In the genomic region with DNA sequence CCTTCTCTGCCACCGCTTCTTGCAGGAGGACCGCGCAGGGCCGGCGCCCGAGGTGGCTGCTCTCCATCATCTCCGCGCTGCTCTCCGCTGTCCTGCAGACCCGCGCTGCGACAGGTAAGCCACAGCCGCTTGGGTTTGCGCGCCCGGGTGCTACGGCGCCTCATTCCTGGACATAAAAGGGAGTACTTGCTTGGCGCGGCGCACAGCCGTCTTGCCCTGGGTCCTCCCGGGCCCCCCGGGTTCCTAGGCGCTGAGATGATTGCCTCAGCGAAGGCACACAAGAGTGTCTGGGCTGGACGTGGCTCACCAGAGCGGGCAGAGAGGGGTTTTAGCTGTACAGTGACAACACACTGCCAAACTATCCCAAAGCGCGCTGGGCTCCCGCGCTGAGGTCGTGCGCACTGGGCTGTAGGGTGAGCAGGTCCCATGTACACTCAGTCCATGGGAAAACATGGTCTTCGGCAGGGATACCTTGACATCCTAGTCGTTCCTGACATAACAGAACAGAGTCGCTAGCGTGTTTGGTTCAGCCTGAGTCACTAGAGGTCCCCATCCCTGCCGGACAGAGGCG, we compare ENCODE assay signal across 8 mouse cellular contexts. TPM values are rescaled to one million over a fixed set of nuclear protein-coding genes. Genes with fewer than 3 reads are reported as not detected.
A peak's percentile ranks its signal among the peaks of the same experiment; 100 is the strongest.
DNase-seq lines count a peak whose midpoint lies in the region; ATAC-seq and TF ChIP-seq lines count a peak whose summit lies in the region.

No protein-coding gene starts in this region.

- WGBS in forebrain, embryonic 16.5 days, result 2% methylated on average over 40 of the region's 40 CpGs
- WGBS in limb, embryonic 13.5 days, result 2% methylated on average over 40 of the region's 40 CpGs
- WGBS in small intestine, adult 2 months, result 3% methylated on average over 40 of the region's 40 CpGs
- 3% methylated on average over 40 of the region's 40 CpGs for WGBS in cerebellum, adult 2 months

- TF ChIP-seq POLR2A in ES-Bruce4 (IDR thresholded peaks at IDR 0.05; ENCODE audit: insufficient read depth, low read length), result no peak
- TF ChIP-seq POLR2A in small intestine, adult 2 months (IDR thresholded peaks at IDR 0.05; ENCODE audit: low read depth, low read length), result no peak
- no peak for TF ChIP-seq POLR2A in cerebellum, adult 2 months (IDR thresholded peaks at IDR 0.05; ENCODE audit: borderline replicate concordance, insufficient read depth, low read length)

- H3K36me3 ChIP-seq in ES-Bruce4 (ENCODE audit: control insufficient read depth, insufficient read depth, low read length, poor library complexity, severe bottlenecking), result no peaks in the 10 kb centered on the region
- H3K36me3 ChIP-seq in forebrain, embryonic 16.5 days (ENCODE audit: control insufficient read depth, insufficient read depth), result no peaks in the 10 kb centered on the region
- no peaks in the 10 kb centered on the region for H3K36me3 ChIP-seq in limb, embryonic 13.5 days
- no peaks in the 10 kb centered on the region for H3K36me3 ChIP-seq in small intestine, adult 2 months (ENCODE audit: control insufficient read depth, insufficient read depth, low read length)

- H3K4me1 ChIP-seq in ES-Bruce4 (ENCODE audit: control insufficient read depth, insufficient read depth, low read length), result no peaks in the 10 kb centered on the region
- peaks cover 12% of the 10 kb centered on the region for H3K4me1 ChIP-seq in forebrain, embryonic 16.5 days (replicated peaks; ENCODE audit: control insufficient read depth, insufficient read depth, low read length)
- H3K4me1 ChIP-seq in limb, embryonic 13.5 days, result peaks cover 19% of the 10 kb centered on the region
- no peaks in the 10 kb centered on the region for H3K4me1 ChIP-seq in small intestine, adult 2 months (ENCODE audit: control insufficient read depth, insufficient read depth, insufficient read length, low read length)
- H3K4me1 ChIP-seq in cerebellum, adult 2 months (ENCODE audit: control insufficient read depth, insufficient read depth, low read length), result peaks cover 5% of the 10 kb centered on the region

- H3K27ac ChIP-seq in gastrocnemius, adult 2 months, result peak overlapping the region; percentile 84
- no peak overlapping the region for H3K27ac ChIP-seq in ES-Bruce4 (ENCODE audit: insufficient read depth, low read length)
- no peak overlapping the region for H3K27ac ChIP-seq in forebrain, embryonic 16.5 days (ENCODE audit: low read length)
- H3K27ac ChIP-seq in limb, embryonic 13.5 days, result no peak overlapping the region
- H3K27ac ChIP-seq in small intestine, adult 2 months (ENCODE audit: insufficient read depth, low read depth, low read length), result peak overlapping the region; percentile 6; the same call in 1 of the 2 replicates
- H3K27ac ChIP-seq in cerebellum, adult 2 months (ENCODE audit: insufficient read depth, low read length), result no peak overlapping the region

- no peaks in the 10 kb centered on the region for H3K9me3 ChIP-seq in ES-Bruce4 (replicated peaks; ENCODE audit: control insufficient read depth, insufficient read depth, low read length, poor library complexity, severe bottlenecking)
- no peaks in the 10 kb centered on the region for H3K9me3 ChIP-seq in forebrain, embryonic 16.5 days (ENCODE audit: control insufficient read depth, low read length)
- no peaks in the 10 kb centered on the region for H3K9me3 ChIP-seq in limb, embryonic 13.5 days

- no peak overlapping the region; the same call in 1 of the 2 replicates for H3K9ac ChIP-seq in ES-Bruce4 (ENCODE audit: low read depth, poor library complexity, severe bottlenecking)
- H3K9ac ChIP-seq in forebrain, embryonic 16.5 days (replicated peaks; ENCODE audit: low read depth, low read length), result peak overlapping the region; percentile 61
- peak overlapping the region; percentile 67 for H3K9ac ChIP-seq in limb, embryonic 13.5 days

- no peaks in the 10 kb centered on the region for H3K27me3 ChIP-seq in ES-Bruce4 (ENCODE audit: control insufficient read depth, insufficient read depth, low read length, poor library complexity, severe bottlenecking)
- H3K27me3 ChIP-seq in forebrain, embryonic 16.5 days (replicated peaks; ENCODE audit: control insufficient read depth, insufficient read depth, low read length), result peaks cover 31% of the 10 kb centered on the region
- H3K27me3 ChIP-seq in limb, embryonic 13.5 days, result peaks cover 83% of the 10 kb centered on the region
- H3K27me3 ChIP-seq in small intestine, adult 2 months (ENCODE audit: control insufficient read depth, insufficient read depth, low read length), result peaks cover 10% of the 10 kb centered on the region
- H3K27me3 ChIP-seq in cerebellum, adult 2 months (ENCODE audit: control insufficient read depth, insufficient read depth, low read length), result no peaks in the 10 kb centered on the region; the same call in 1 of the 2 replicates

- no peak for TF ChIP-seq EP300 in ES-Bruce4 (IDR thresholded peaks at IDR 0.05; ENCODE audit: insufficient read depth, low read depth, low read length)

- intact Hi-C loops in gastrocnemius, adult 2 months (cut with DNase I), result no loop called here

- ATAC-seq in forebrain, embryonic 16.5 days, result peak; percentile 47; the same call in 1 of the 2 replicates
- peak; percentile 49; the same call in 1 of the 2 replicates for ATAC-seq in limb, embryonic 13.5 days (ENCODE audit: low FRiP score, low read depth)

- H3K4me3 ChIP-seq in gastrocnemius, adult 2 months, result peak overlapping the region; percentile 80
- peak overlapping the region; percentile 64 for H3K4me3 ChIP-seq in ES-Bruce4 (ENCODE audit: low read depth, low read length)
- H3K4me3 ChIP-seq in forebrain, embryonic 16.5 days (replicated peaks; ENCODE audit: low read length), result peak overlapping the region; percentile 52
- peak overlapping the region; percentile 56 for H3K4me3 ChIP-seq in limb, embryonic 13.5 days
- peak overlapping the region; percentile 53 for H3K4me3 ChIP-seq in small intestine, adult 2 months (ENCODE audit: low read depth, low read length)
- H3K4me3 ChIP-seq in cerebellum, adult 2 months (replicated peaks; ENCODE audit: insufficient read depth, low read depth, low read length), result no peak overlapping the region

- TF ChIP-seq CTCF in gastrocnemius, adult 2 months (IDR thresholded peaks at IDR 0.05), result peak; percentile 24; the same call in 1 of the 2 replicates
- no peak for TF ChIP-seq CTCF in ES-Bruce4 (IDR thresholded peaks at IDR 0.05; ENCODE audit: low read depth, low read length)
- TF ChIP-seq CTCF in small intestine, adult 2 months (IDR thresholded peaks at IDR 0.05; ENCODE audit: extremely low read depth, insufficient read length, insufficient replicate concordance, low read depth, low read length), result no peak
- TF ChIP-seq CTCF in cerebellum, adult 2 months (IDR thresholded peaks at IDR 0.05; ENCODE audit: borderline replicate concordance, insufficient read depth, low read depth, low read length), result no peak

- DNase-seq in gastrocnemius, adult 2 months, result peak; percentile 37
- no peak for DNase-seq in gastrocnemius, adult 8-10 months (ENCODE audit: low spot score in 2 of 2)
- DNase-seq in layer of hippocampus, postnatal 25 days (ENCODE audit: extremely low spot score in 1 of 2, low spot score in 1 of 2), result no peak
- DNase-seq in cerebellum, adult 2 months, result no peak

- peak overlapping the region; percentile 68 for H3K4me2 ChIP-seq in forebrain, embryonic 16.5 days (ENCODE audit: low read length)
- H3K4me2 ChIP-seq in limb, embryonic 13.5 days (replicated peaks), result peak overlapping the region; percentile 93

RNA-seq across cellular contexts. Expression of a gene that starts 0.5 kb away (rescaled TPM):
- 10 to 100 TPM; 19.5 to 37.8 TPM for total RNA-seq in gastrocnemius, adult 2 months (2021)
- 10 to 100 TPM in 3 of 4 experiments, 1 to 10 TPM in 1; 9.7 to 30.8 (median 14.9) TPM for total RNA-seq in gastrocnemius, adult 8-10 months (2022)
- 1.6 TPM in 1 of 2 replicates, not detected in the other for polyA plus RNA-seq in ES-Bruce4 (2011; ENCODE audit: insufficient read depth, insufficient read length, low read depth, missing spikeins)
- 2.8 and 2.9 TPM in 2 replicates for polyA plus RNA-seq in forebrain, embryonic 16.5 days (2015; fragmentation: Nextera tagmentation; extraction: Ambion mirVana)
- 19.1 and 19.3 TPM in 2 replicates for polyA plus RNA-seq in limb, embryonic 13.5 days (2015; fragmentation: Nextera tagmentation; extraction: Ambion mirVana)
- 12.6 and 15.7 TPM in 2 replicates for polyA plus RNA-seq in small intestine, adult 2 months (2012; rRNA removed)
- 10 to 100 TPM in 1 of 2 experiments, 1 to 10 TPM in 1; 5.6 to 10.6 TPM for total RNA-seq in layer of hippocampus, postnatal 25 days (2021)
- polyA plus RNA-seq in cerebellum, adult 2 months (2012; rRNA removed), result 3.9 and 5.3 TPM in 2 replicates

Comparison
In these comparisons a context has a peak if more than half of its experiments do, and no peak if none do; other contexts are left out.
1. H3K27ac ChIP-seq: peak in gastrocnemius, adult 2 months (single experiment) and small intestine, adult 2 months (single experiment); none in ES-Bruce4 (single experiment), forebrain, embryonic 16.5 days (single experiment), limb, embryonic 13.5 days (single experiment) and cerebellum, adult 2 months (single experiment).